Mouse (Mus musculus) cerebellum, adult 2 months (tissue): ENCODE results near the gene Cbx7.

ENCODE experiments used
- CTCF ChIP-seq: fragments of 200-500 bp; IDR thresholded peaks from 2 replicates; pipeline ENCODE4 v1.5.1; 2011; ENCODE audit warnings: low read depth, mild to moderate bottlenecking, control low read depth, low read length, moderate library complexity, borderline replicate concordance; ENCODE audit not compliant: insufficient read depth
- POLR2A ChIP-seq: fragments of 200-500 bp; IDR thresholded peaks from 2 replicates; pipeline ENCODE4 v1.6.1; 2011; ENCODE audit warnings: low read length, control low read depth, borderline replicate concordance; ENCODE audit not compliant: insufficient read depth

- TF ChIP-seq CTCF (no peak), POLR2A (no peak)
These were observed 95.5 kb downstream of the Cbx7 start for GRCm38 (mm10) chr15:79875261-79875995.
